Mouse (Mus musculus) small intestine, adult 2 months (tissue): ENCODE measurements around the gene Gm9046.
"Not testable (repeated sequence)": the region's sequence is repeated elsewhere in the genome, so short reads cannot be mapped to it uniquely, and the experiment has no call there.

Experiments
- CTCF ChIP-seq: fragments of 200-500 bp; IDR thresholded peaks from 2 replicates; pipeline ENCODE4 v1.5.1; 2012; ENCODE audit warnings: low read depth, mild to moderate bottlenecking, control low read depth, inconsistent platforms, low read length, moderate library complexity, mixed read lengths; ENCODE audit not compliant: insufficient replicate concordance, insufficient read length; ENCODE audit errors: extremely low read depth
- POLR2A ChIP-seq: fragments of 200-500 bp; IDR thresholded peaks from 2 replicates; pipeline ENCODE4 v1.6.1; 2012; ENCODE audit warnings: low read depth, mild to moderate bottlenecking, control low read depth, inconsistent platforms, low read length, moderate library complexity

DNA sequence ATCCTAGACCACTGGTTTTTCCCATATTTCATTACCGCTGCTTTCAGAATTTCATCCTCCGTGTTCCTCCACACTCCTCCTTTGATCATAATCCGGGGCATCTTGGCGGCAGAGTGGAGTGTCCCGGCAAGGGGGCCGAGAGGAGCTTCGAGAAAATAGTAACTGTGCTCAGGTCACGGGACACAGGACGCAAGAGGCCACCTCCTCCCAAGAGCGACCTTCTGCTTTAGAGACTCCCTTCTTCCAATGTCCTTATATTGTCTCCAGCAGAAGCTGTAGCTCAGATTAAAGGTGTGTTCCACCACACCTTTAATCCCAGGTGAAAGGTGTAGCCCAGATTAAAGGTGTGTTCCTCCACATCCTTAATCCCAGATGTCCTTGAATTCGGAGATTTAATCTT lies 10.9 kb upstream of the Gm9046 start, which contains the start of gene Gm9049:
- not testable (repeated sequence) for TF ChIP-seq CTCF, POLR2A
